Mouse (Mus musculus): ENCODE measurements around the gene Hoxa4. TPM values are rescaled to one million over a fixed set of nuclear protein-coding genes. Genes with fewer than 3 reads are reported as not detected.

The Hoxa4 gene
- polyA plus RNA-seq, 1 experiment from 2014 or later, result not detected

- H3K4me2 ChIP-seq (ENCODE audit: low read depth, low read length, severe bottlenecking), result no peak overlapping the region
- H3K27me3 ChIP-seq (ENCODE audit: control insufficient read depth, insufficient read depth, low read length), result peaks cover 100% of the 10 kb centered on the region
- H3K36me3 ChIP-seq (ENCODE audit: control insufficient read depth, insufficient read depth, low read length), result no peaks in the 10 kb centered on the region
- WGBS, result 17% methylated on average over 9 of the region's 9 CpGs
- DNase-seq (ENCODE audit: low spot score) (no peak), ATAC-seq (replicated peaks; ENCODE audit: low FRiP score) (no peak)
- no peak overlapping the region for H3K27ac ChIP-seq (ENCODE audit: low read depth, low read length)
- H3K4me1 ChIP-seq (replicated peaks; ENCODE audit: control insufficient read depth, insufficient read depth, low read length), result peaks cover 9% of the 10 kb centered on the region
- H3K9me3 ChIP-seq (ENCODE audit: control insufficient read depth, low read length), result no peaks in the 10 kb centered on the region
- H3K4me3 ChIP-seq (ENCODE audit: low read depth, low read length), result no peak overlapping the region
- H3K9ac ChIP-seq (ENCODE audit: low read length), result no peak overlapping the region
Observed at GRCm38 (mm10) chr6:52219234-52219942, 27.8 kb upstream of the Hoxa4 start.

- no peak overlapping the region for H3K9ac ChIP-seq (ENCODE audit: low read length)
- peaks cover 100% of the 10 kb centered on the region for H3K27me3 ChIP-seq (ENCODE audit: control insufficient read depth, insufficient read depth, low read length)
- ATAC-seq (replicated peaks; ENCODE audit: low FRiP score) (no peak), DNase-seq (ENCODE audit: low spot score) (no peak)
- 5% methylated on average over 14 of the region's 14 CpGs for WGBS
- no peaks in the 10 kb centered on the region for H3K36me3 ChIP-seq (ENCODE audit: control insufficient read depth, insufficient read depth, low read length)
- H3K9me3 ChIP-seq (ENCODE audit: control insufficient read depth, low read length), result no peaks in the 10 kb centered on the region
- H3K27ac ChIP-seq (ENCODE audit: low read depth, low read length), result no peak overlapping the region
- peaks cover 9% of the 10 kb centered on the region for H3K4me1 ChIP-seq (replicated peaks; ENCODE audit: control insufficient read depth, insufficient read depth, low read length)
- no peak overlapping the region for H3K4me2 ChIP-seq (ENCODE audit: low read depth, low read length, severe bottlenecking)
- no peak overlapping the region for H3K4me3 ChIP-seq (ENCODE audit: low read depth, low read length)
Observed at GRCm38 (mm10) chr6:52218643-52219215, 27.2 kb upstream of the Hoxa4 start.

- peaks cover 9% of the 10 kb centered on the region for H3K4me1 ChIP-seq (replicated peaks; ENCODE audit: control insufficient read depth, insufficient read depth, low read length)
- H3K9me3 ChIP-seq (ENCODE audit: control insufficient read depth, low read length), result no peaks in the 10 kb centered on the region
- DNase-seq (ENCODE audit: low spot score) (no peak), ATAC-seq (replicated peaks; ENCODE audit: low FRiP score) (no peak)
- H3K27me3 ChIP-seq (ENCODE audit: control insufficient read depth, insufficient read depth, low read length), result peaks cover 100% of the 10 kb centered on the region
- no peak overlapping the region for H3K4me2 ChIP-seq (ENCODE audit: low read depth, low read length, severe bottlenecking)
- no peak overlapping the region for H3K9ac ChIP-seq (ENCODE audit: low read length)
- no peak overlapping the region for H3K27ac ChIP-seq (ENCODE audit: low read depth, low read length)
- 2% methylated on average over 23 of the region's 23 CpGs for WGBS
- H3K36me3 ChIP-seq (ENCODE audit: control insufficient read depth, insufficient read depth, low read length), result no peaks in the 10 kb centered on the region
- H3K4me3 ChIP-seq (ENCODE audit: low read depth, low read length), result no peak overlapping the region
Observed at GRCm38 (mm10) chr6:52217895-52218642, 26.5 kb upstream of the Hoxa4 start.

DNA sequence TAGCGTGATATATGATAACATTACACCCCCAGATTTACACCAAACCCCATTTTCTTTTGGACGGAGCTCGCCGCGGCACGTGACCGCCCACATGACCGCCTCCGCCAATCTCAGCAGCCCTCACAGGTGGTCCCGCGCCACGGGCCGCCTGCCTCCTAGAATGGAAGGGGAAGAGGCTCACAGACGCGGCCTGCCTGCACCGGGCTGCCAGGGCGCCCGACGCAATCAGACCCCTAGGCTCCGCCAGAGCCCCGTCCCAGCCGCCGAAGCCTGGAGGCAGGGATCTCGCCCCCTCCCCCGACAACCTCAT is 25.9 kb upstream of the Hoxa4 start:
- under 1% methylated on average over 25 of the region's 25 CpGs for WGBS
- ATAC-seq (replicated peaks; ENCODE audit: low FRiP score) (no peak), DNase-seq (ENCODE audit: low spot score) (peak; percentile 82)
- peak overlapping the region; percentile 47 for H3K4me2 ChIP-seq (ENCODE audit: low read depth, low read length, severe bottlenecking)
- H3K27ac ChIP-seq (ENCODE audit: low read depth, low read length), result no peak overlapping the region
- peaks cover 9% of the 10 kb centered on the region for H3K4me1 ChIP-seq (replicated peaks; ENCODE audit: control insufficient read depth, insufficient read depth, low read length)
- H3K9me3 ChIP-seq (ENCODE audit: control insufficient read depth, low read length), result no peaks in the 10 kb centered on the region
- H3K36me3 ChIP-seq (ENCODE audit: control insufficient read depth, insufficient read depth, low read length), result no peaks in the 10 kb centered on the region
- peak overlapping the region; percentile 24 for H3K4me3 ChIP-seq (ENCODE audit: low read depth, low read length)
- H3K9ac ChIP-seq (ENCODE audit: low read length), result no peak overlapping the region
- peaks cover 100% of the 10 kb centered on the region for H3K27me3 ChIP-seq (ENCODE audit: control insufficient read depth, insufficient read depth, low read length)

DNA sequence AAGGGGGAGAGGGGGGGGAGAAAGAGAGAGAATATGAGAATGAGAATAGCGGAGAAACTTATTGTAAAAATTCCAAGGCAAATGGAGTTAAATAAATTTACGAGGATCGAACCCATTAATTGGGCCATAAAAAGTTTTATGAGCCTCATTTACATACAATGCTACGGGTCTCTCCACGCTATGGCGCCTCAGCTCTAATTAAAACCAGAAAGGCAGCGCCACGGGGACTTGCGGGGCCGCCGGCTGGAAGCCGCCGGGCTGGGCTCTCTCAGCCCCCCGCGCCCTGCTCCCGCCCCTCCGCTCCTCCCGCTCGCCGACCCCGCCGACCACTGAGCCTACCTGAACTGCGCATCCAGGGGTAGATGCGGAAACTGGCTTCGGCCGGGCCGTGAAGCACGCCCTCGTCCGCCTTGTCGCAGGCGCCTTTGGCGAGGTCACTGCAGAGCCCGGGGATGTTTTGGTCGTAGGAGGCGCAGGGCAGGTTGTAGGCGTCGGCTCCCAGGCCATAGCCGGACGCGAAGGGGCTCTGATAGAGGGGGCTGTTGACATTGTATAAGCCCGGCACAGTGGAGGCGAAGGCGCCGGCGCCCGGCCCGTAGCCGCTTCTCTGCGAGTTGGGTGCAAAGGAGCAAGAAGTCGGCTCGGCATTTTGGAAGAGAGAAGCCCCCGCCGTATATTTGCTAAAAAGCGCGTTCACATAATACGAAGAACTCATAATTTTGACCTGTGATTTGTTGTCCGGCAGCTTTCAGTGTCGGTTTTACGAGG is 25.3 kb upstream of the Hoxa4 start:
- 2% methylated on average over 60 of the region's 60 CpGs for WGBS
- DNase-seq (ENCODE audit: low spot score), result peak; percentile 70
- H3K9me3 ChIP-seq (ENCODE audit: control insufficient read depth, low read length), result no peaks in the 10 kb centered on the region
- H3K36me3 ChIP-seq (ENCODE audit: control insufficient read depth, insufficient read depth, low read length), result no peaks in the 10 kb centered on the region
- H3K9ac ChIP-seq (ENCODE audit: low read length), result no peak overlapping the region
- ATAC-seq (replicated peaks; ENCODE audit: low FRiP score), result no peak
- H3K27ac ChIP-seq (ENCODE audit: low read depth, low read length), result no peak overlapping the region
- H3K4me3 ChIP-seq (ENCODE audit: low read depth, low read length), result peak overlapping the region; percentile 24
- H3K4me2 ChIP-seq (ENCODE audit: low read depth, low read length, severe bottlenecking), result peak overlapping the region; percentile 47
- H3K27me3 ChIP-seq (ENCODE audit: control insufficient read depth, insufficient read depth, low read length), result peaks cover 100% of the 10 kb centered on the region
- H3K4me1 ChIP-seq (replicated peaks; ENCODE audit: control insufficient read depth, insufficient read depth, low read length), result peaks cover 9% of the 10 kb centered on the region

- no peak for ATAC-seq (replicated peaks; ENCODE audit: low FRiP score)
- H3K27ac ChIP-seq (ENCODE audit: low read depth, low read length), result no peak overlapping the region
- peak; percentile 54 for DNase-seq (ENCODE audit: low spot score)
- H3K9ac ChIP-seq (ENCODE audit: low read length), result no peak overlapping the region
- peaks cover 6% of the 10 kb centered on the region for H3K4me1 ChIP-seq (replicated peaks; ENCODE audit: control insufficient read depth, insufficient read depth, low read length)
- H3K27me3 ChIP-seq (ENCODE audit: control insufficient read depth, insufficient read depth, low read length), result peaks cover 100% of the 10 kb centered on the region
- no peak overlapping the region for H3K4me3 ChIP-seq (ENCODE audit: low read depth, low read length)
- 2% methylated on average over 30 of the region's 30 CpGs for WGBS
- no peak overlapping the region for H3K4me2 ChIP-seq (ENCODE audit: low read depth, low read length, severe bottlenecking)
- no peaks in the 10 kb centered on the region for H3K36me3 ChIP-seq (ENCODE audit: control insufficient read depth, insufficient read depth, low read length)
- H3K9me3 ChIP-seq (ENCODE audit: control insufficient read depth, low read length), result no peaks in the 10 kb centered on the region
Observed at GRCm38 (mm10) chr6:52215771-52216535, 24.4 kb upstream of the Hoxa4 start.

DNA sequence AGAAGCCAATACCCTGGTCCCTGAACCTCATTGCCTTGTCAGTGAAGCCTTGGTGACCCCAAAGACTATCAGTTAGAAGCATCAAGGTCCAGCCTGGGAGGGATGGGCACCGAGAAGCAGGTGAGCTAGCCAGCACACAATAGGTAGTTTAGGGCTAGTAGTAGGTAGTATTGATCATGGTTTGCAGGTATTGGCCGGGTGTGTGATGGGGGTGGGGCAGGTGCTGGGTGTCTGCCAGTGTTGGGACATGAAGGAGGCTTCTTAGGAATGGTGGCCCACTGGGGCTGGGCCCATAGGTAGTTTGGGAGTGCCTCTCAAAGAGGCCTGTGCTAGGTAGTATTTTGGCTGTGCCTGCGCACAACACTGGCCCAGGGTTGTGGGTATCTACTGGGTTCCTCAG is 23.5 kb upstream of the Hoxa4 start:
- Histone ChIP-seq H3K4me3 (ENCODE audit: low read depth, low read length) (no peak overlapping the region), H3K36me3 (ENCODE audit: control insufficient read depth, insufficient read depth, low read length) (no peaks in the 10 kb centered on the region), H3K27me3 (ENCODE audit: control insufficient read depth, insufficient read depth, low read length) (peaks cover 99% of the 10 kb centered on the region), H3K4me1 (replicated peaks; ENCODE audit: control insufficient read depth, insufficient read depth, low read length) (peaks cover 6% of the 10 kb centered on the region; the same call in 1 of the 2 replicates), H3K27ac (ENCODE audit: low read depth, low read length) (no peak overlapping the region), H3K4me2 (ENCODE audit: low read depth, low read length, severe bottlenecking) (no peak overlapping the region), H3K9me3 (ENCODE audit: control insufficient read depth, low read length) (no peaks in the 10 kb centered on the region), H3K9ac (ENCODE audit: low read length) (no peak overlapping the region)
- WGBS, result 12% methylated on average over 3 of the region's 3 CpGs
- DNase-seq (ENCODE audit: low spot score), result peak; percentile 51
- no peak for ATAC-seq (replicated peaks; ENCODE audit: low FRiP score)

DNA sequence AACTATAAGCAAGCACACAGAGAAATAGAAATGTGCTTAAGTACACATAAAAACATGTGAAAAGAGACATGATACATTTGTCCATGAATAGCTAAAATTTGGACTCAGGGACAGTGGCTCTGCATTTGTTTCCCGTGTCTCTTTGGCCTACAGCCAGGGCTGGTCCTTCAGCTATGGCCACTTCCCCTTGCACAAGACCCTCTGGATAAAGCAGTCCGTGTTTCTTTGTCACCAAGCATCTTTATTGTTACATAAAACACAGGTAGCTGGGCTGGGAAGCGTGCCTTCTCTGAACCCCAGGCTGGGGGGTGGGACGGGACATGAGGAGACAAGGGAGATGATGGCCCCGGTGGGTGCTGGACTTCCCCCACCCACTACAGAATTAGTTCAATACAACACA is 22.7 kb upstream of the Hoxa4 start:
- Histone ChIP-seq H3K27me3 (ENCODE audit: control insufficient read depth, insufficient read depth, low read length) (peaks cover 99% of the 10 kb centered on the region), H3K36me3 (ENCODE audit: control insufficient read depth, insufficient read depth, low read length) (no peaks in the 10 kb centered on the region), H3K9ac (ENCODE audit: low read length) (no peak overlapping the region), H3K4me2 (ENCODE audit: low read depth, low read length, severe bottlenecking) (no peak overlapping the region), H3K9me3 (ENCODE audit: control insufficient read depth, low read length) (no peaks in the 10 kb centered on the region), H3K27ac (ENCODE audit: low read depth, low read length) (no peak overlapping the region), H3K4me3 (ENCODE audit: low read depth, low read length) (no peak overlapping the region), H3K4me1 (replicated peaks; ENCODE audit: control insufficient read depth, insufficient read depth, low read length) (peaks cover 6% of the 10 kb centered on the region; the same call in 1 of the 2 replicates)
- no peak for ATAC-seq (replicated peaks; ENCODE audit: low FRiP score)
- 9% methylated on average over 5 of the region's 5 CpGs for WGBS
- peak; percentile 49 for DNase-seq (ENCODE audit: low spot score)

All from forebrain, embryonic 11.5 days (tissue).